Mouse (Mus musculus) telencephalon, adult 2 months (tissue): ENCODE results near the gene Fndc5.

Experiments used
- DNase-seq: peaks from one replicate; pipeline ENCODE4 v3.0.0-alpha.2; 2011; ENCODE audit warnings: low read depth, low spot score

Gene Fndc5

DNA sequence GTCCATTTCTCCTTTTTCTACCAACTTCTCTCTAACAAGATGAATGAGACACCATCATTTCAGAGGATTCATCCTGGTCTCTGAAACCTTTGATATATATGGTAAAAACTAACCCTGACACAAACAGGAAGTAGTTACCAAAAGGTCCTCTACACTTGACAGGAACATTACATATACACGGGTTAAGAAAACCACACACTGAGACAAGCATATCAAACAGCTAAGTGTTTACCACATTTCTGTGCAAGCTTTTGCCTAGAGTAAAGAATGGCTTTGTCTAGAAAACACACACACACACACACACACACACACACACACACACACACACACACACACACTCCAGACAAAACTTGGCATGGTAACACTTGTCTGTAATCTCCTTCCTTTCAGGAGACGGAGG, 9.6 kb downstream of the Fndc5 start:
- no peak for DNase-seq

DNA sequence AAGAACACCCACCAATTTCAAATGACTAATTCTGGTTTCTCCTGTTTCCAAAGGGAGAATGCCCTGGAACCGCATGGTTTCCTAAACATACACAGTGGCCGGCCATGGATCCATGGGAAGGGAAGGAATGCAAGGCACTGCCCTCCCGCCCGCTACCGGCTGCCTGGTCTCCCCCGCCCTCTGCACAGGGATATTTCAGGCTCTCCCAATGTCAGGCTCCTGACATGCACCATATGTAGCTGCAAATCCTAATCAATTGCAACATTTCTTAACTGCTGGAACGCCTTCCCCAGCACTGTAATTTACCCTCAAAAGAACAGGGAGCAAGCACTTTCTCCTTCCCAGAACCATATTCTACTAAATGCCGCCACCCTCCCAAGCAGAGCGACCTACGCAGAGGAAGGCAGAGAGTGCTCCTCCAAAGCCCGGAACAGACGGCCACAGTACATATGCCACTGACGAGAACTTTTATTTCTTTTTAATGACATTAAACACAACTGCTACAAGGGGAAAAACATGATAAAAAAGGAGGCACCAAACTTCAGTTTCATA, 10.8 kb downstream of the Fndc5 start:
- no peak for DNase-seq

DNA sequence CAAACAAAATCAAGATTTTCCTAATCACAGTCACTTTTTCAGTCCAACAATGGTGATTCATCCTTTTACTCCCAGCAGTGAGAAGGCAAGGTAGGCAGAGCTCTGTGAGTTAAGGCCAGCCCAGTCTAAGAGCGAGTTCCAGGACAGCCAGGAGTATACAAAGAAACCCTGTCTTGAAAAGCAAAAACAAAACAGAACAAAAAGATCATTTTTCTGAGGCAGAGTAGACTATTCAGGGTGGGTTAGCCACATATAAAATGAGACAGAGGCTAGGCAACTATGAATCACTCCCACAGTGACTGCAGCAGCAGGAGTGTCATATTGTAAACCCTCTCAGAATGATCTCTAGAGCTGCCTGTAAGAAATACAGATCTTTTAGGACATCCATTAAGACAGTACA, 12.5 kb downstream of the Fndc5 start:
- DNase-seq, result no peak

GRCm38 (mm10) chr4:129151276-129151811, 14.5 kb downstream of the Fndc5 start:
- no peak for DNase-seq

- DNase-seq, result no peak
Measured at GRCm38 (mm10) chr4:129157541-129157940, 20.7 kb downstream of the Fndc5 start.

GRCm38 (mm10) chr4:129158549-129158948, 21.8 kb downstream of the Fndc5 start:
- DNase-seq, result no peak

DNA sequence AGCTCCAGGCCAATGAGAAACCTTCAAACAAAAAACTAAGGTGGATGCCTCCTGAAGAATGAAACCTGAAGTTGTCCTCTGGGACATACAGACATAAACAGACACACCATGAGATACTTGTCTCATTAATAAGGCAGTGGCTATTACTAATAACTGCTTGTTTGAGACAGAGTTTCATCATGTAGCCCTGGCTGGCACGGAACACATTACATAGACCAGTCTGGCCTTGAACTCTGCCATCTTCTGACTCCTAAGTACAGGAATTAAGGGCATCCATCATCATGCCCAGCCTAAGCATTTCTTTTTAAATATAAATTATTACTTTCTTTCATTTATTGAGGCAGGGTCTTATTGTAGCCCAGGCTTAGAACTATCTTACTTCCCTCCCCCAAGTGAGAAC, 24.3 kb downstream of the Fndc5 start:
- no peak for DNase-seq

GRCm38 (mm10) chr4:129161581-129162255, 24.9 kb downstream of the Fndc5 start:
- no peak for DNase-seq

- DNase-seq, result no peak
Measured at GRCm38 (mm10) chr4:129172529-129172928, 35.7 kb downstream of the Fndc5 start.

DNA sequence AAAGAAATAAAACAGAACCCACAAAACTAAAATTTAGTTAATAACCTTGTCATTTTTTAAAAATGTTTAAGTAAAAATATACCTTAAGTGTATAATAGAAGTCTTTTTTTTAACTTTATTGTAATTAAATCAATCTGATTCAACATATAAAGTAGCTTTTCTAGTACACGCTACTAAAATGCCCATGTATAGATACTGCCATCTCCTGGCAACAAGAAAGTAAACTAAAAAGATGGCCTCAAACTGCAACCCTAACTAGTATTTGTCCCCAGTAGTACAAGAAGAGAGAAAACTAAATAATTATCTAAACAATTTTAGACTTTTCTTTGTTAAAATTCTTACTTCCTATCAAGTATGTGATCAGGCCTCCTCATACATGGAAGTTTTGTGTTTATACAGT, 42.8 kb downstream of the Fndc5 start:
- peak; percentile 9 for DNase-seq

DNA sequence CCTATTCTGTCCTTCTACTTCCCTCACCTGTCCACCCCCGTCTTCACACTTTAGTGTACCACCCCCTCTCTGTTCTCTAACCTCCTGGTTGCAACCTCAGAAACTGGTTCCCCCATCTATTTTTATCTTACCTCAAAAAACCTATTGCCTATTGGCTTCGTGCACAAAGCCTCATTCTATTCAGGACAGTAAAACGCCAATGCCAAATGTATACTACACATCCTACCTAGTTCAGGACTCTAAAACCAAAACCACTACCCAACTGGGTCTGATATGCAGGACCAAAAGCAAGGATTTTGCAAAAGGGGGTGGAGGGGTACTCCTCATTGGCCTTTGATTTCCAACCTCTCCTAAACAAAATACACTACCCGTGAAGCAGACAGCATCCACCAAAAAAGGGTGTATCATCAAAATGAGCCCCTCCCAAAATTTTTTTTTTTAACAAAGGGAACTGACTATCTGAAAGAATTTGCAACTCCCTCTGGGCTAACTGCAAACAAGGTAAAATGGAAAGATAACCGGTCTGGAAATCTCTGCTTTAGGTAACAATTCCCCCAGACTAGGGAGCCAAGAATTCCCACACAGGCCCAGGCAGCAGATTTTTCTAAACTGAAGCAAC, 51.4 kb downstream of the Fndc5 start:
- DNase-seq, result peak; percentile 27

GRCm38 (mm10) chr4:129188803-129189541, 52.2 kb downstream of the Fndc5 start:
- peak; percentile 10 for DNase-seq

GRCm38 (mm10) chr4:129189542-129190519, 53.0 kb downstream of the Fndc5 start, which contains the start of the genes S100pbp and Yars:
S100pbp (minus strand) TSS chr4:129189727.
Yars (plus strand) TSS chr4:129189760.
- DNase-seq, result peak; percentile 98

DNA sequence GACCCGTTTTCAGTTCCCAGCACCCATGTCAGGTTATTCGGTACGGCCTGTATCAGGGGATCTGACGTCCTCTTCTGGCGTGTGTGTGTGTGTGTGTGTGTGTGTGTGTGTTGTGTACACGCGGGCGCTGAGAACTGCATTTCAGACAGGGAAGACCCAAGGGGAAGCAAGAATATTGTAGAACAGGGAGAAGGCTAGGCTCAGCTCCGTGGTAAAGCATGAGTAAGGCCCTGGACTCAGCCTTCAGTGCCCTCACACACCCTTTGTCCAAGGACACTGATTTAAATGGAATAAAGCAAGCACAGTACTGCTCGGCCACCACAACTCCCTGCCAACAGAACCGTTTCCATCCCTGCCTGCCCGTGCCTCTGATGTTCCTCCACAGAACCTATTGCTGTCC, 53.7 kb downstream of the Fndc5 start:
- peak; percentile 3 for DNase-seq

- DNase-seq, result no peak
Measured at GRCm38 (mm10) chr4:129191691-129192090, 54.9 kb downstream of the Fndc5 start.
